Mouse (Mus musculus): Measurements from ENCODE around the gene Gsx1. TPM values are rescaled to one million over a fixed set of nuclear protein-coding genes. Genes with fewer than 3 reads are reported as not detected.

The Gsx1 gene
- polyA plus RNA-seq (2016; fragmentation: Nextera tagmentation; extraction: Ambion mirVana), result 8.9 and 16.9 TPM in 2 replicates

DNA sequence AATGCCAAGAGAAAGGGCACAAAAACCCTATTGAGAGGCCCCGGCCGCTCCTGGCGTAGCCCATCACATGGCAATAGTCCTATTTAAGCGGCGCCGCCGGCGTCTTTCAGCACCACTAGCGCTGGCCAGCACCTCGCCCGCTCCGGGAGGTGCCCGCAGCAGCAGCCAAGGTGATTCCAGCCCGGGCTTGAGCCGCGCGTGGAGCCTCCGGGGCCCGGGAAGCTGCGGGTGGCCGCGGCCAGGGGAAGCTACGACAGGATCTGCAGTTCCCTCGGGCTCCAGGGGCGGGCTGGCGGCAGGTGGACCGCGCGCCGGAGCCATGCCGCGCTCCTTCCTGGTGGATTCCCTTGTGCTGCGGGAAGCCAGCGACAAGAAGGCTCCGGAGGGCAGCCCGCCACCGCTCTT, at the start of gene Gsx1:
Gsx1 (plus strand) TSS at position 126 of the 405 bp plus-strand sequence.
- Histone ChIP-seq H3K4me3 (peak within 1 kb of the TSS; percentile 55), H3K4me1 (replicated peaks) (peaks cover 42% of the 10 kb centered on the region), H3K36me3 (no peaks in the 10 kb centered on the region), H3K9me3 (peaks cover 3% of the 10 kb centered on the region), H3K27ac (peak within 1 kb of the TSS; percentile 84), H3K27me3 (ENCODE audit: insufficient read depth, poor library complexity, severe bottlenecking) (peaks cover 99% of the 10 kb centered on the region)
- WGBS, result under 1% methylated on average over 37 of the region's 37 CpGs
- peak; percentile 82 for DNase-seq (ENCODE audit: low spot score)

DNA sequence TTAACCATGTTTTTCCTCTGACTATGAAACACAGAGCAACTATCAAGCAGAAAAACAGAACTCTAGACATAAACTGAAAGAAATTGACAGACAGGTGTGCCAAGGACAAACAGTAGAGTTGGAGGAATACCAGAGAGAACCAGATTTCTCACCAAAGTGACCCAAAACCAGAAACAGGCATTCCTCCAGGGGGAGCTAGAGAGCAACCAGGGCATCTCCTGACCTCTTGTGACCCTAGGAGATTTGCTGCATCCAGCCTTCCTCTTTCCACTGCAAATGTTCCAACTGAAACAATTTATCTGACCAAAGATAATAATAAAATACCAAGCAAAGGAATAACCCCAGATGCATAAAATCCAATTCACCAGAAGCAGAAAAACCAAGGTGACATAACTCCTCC, 41.2 kb upstream of the Gsx1 start:
- DNase-seq (ENCODE audit: low spot score), result no peak
- peaks cover 46% of the 10 kb centered on the region for H3K27me3 ChIP-seq (ENCODE audit: insufficient read depth, poor library complexity, severe bottlenecking)
- no peaks in the 10 kb centered on the region for H3K36me3 ChIP-seq
- no peak overlapping the region for H3K27ac ChIP-seq
- H3K9me3 ChIP-seq, result peaks cover 10% of the 10 kb centered on the region
- H3K4me1 ChIP-seq (replicated peaks), result peaks cover 3% of the 10 kb centered on the region; the same call in 1 of the 2 replicates
- no peak overlapping the region for H3K4me3 ChIP-seq

DNA sequence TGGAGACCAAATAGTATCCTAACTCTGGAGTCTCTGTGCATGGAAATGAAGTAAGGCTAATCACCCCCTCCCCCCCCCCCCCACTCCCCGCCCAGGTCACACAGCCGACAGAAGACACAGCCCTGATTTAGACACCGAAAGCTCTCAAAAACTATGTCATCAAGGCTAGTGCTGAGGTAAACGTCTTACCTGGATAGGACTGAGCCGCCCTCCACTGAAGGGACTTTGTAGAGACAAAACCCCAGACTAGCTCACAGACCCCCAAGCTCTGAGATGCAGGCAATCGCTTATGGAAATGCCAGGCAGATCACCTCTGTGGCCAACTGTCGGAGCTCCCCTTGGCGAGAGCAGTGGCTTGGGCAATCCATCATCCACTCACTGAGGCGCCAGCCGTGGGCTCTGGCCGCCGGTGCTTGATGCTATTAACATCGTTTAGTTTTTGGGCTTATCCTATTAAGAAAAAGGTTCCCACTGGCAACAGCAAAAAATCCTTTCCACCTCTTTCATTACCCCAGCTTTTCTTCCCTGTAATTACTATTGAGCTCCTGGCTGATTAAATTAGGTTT, 33.6 kb upstream of the Gsx1 start:
- DNase-seq (ENCODE audit: low spot score), result peak; percentile 56
- Histone ChIP-seq H3K27me3 (ENCODE audit: insufficient read depth, poor library complexity, severe bottlenecking) (peaks cover 86% of the 10 kb centered on the region), H3K4me1 (replicated peaks) (peaks cover 40% of the 10 kb centered on the region), H3K27ac (peak overlapping the region; percentile 73), H3K36me3 (no peaks in the 10 kb centered on the region), H3K4me3 (peak overlapping the region; percentile 35), H3K9me3 (no peaks in the 10 kb centered on the region)
- 6% methylated on average over 13 of the region's 13 CpGs for WGBS

DNA sequence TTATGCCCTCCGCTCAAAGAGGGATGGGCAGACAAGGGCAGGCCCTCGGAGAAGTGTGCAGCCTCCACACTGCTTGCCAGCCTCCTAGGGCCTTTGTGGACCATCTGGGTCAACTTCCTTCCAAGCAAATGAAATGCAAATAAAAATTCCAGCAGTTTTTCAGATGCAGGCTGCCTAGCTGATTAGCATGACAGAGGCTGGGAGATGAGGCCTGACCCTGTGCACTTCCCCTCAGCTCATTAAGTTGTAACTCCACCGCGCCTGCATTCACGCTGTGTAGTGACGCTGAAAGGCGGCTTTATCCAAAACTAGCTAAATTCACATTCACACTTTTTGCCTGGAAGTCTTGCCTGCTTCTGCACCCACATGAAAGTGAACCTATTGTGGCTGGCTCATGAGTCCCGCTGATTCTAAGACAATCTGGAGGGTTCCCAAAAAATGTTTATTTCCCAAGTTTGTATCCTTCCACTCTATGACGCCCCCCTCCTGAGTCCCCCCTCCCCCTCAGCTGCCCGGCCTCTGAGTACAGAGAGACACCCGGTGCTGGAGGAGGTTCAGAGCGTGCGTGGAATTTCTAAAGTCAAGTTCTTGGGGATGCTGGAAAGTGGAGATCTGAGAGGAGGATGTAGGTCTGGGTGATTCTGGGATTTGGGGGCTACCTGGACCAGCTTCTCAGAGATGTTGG, 32.9 kb upstream of the Gsx1 start:
- H3K4me3 ChIP-seq, result peak overlapping the region; percentile 35
- H3K36me3 ChIP-seq, result no peaks in the 10 kb centered on the region
- whole genome bisulfite sequencing, result 3% methylated on average over 13 of the region's 13 CpGs
- peaks cover 40% of the 10 kb centered on the region for H3K4me1 ChIP-seq (replicated peaks)
- no peaks in the 10 kb centered on the region for H3K9me3 ChIP-seq
- DNase-seq (ENCODE audit: low spot score), result peak; percentile 77
- peaks cover 92% of the 10 kb centered on the region for H3K27me3 ChIP-seq (ENCODE audit: insufficient read depth, poor library complexity, severe bottlenecking)
- H3K27ac ChIP-seq, result peak overlapping the region; percentile 73

DNA sequence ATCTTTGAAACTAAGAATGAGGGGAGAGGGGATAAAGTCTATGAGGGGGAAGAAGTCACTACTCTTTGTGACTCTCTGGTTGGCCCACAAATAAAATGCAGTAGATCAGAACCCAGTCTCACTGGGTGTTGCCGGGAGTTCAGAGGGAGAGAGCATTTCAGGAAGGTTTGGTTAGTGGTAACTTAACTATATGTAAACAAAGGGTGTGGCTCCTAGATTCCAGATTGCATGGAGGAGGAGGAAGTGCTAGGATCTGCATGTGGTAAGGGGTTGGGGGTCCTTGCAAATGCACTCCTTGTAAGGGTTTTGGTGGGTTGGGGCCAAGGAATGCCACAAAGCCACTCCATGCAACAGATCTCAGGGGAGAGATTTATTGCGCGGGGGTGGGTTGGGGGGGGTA, 32.1 kb upstream of the Gsx1 start:
- Histone ChIP-seq H3K4me1 (replicated peaks) (peaks cover 40% of the 10 kb centered on the region), H3K9me3 (no peaks in the 10 kb centered on the region), H3K27me3 (ENCODE audit: insufficient read depth, poor library complexity, severe bottlenecking) (peaks cover 92% of the 10 kb centered on the region), H3K4me3 (0 out of 2 replicates have a peak overlapping the region, but pooled peaks have one; percentile 35), H3K36me3 (no peaks in the 10 kb centered on the region), H3K27ac (peak overlapping the region; percentile 70)
- WGBS, result 39% methylated on average over 3 of the region's 3 CpGs
- no peak for DNase-seq (ENCODE audit: low spot score)

DNA sequence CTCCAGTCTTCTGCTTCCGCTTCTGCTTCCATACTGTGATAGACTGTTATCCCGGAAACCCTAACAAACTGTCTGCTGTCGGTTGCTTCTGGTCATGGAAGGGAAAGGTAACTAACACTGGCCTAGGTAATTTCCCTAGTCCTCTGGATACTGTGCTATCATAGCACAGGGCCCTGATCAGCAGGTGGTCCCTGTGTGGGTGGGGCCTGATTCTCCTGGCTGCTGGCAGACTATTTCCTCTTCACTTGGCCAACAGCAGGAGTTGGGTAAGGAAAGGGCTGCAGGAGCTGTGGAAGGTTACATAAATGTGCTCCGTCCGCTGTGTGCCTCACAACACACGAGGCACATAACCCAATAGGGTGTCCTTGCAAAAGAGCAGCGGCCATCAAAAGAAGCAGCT, 31.1 kb upstream of the Gsx1 start:
- WGBS, result 76% methylated on average over 7 of the region's 7 CpGs
- Histone ChIP-seq H3K27me3 (ENCODE audit: insufficient read depth, poor library complexity, severe bottlenecking) (peaks cover 87% of the 10 kb centered on the region), H3K36me3 (no peaks in the 10 kb centered on the region), H3K9me3 (no peaks in the 10 kb centered on the region), H3K4me1 (replicated peaks) (peaks cover 36% of the 10 kb centered on the region), H3K4me3 (no peak overlapping the region), H3K27ac (no peak overlapping the region)
- no peak for DNase-seq (ENCODE audit: low spot score)

DNA sequence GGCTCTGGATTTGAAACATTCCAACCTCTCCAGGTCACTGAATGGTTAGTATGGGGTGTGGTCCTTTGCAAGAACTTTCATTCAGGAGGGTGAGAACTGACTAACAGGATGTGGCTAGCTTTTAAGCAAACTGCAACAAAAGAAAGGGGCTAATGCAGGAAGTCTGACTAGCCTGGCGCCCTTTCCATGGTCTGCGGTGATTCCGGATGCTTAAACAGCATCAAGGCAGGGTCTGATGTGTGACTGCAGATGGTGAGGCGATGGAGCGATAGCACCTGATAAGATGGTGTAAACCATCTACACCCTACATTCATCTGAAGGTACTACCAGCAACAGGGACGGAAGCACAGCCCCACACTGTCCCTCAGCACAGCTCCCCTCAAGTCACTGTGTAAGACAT, 29.2 kb upstream of the Gsx1 start:
- Histone ChIP-seq H3K4me1 (replicated peaks) (peaks cover 26% of the 10 kb centered on the region), H3K27ac (no peak overlapping the region), H3K27me3 (ENCODE audit: insufficient read depth, poor library complexity, severe bottlenecking) (peaks cover 82% of the 10 kb centered on the region), H3K9me3 (no peaks in the 10 kb centered on the region), H3K36me3 (no peaks in the 10 kb centered on the region), H3K4me3 (no peak overlapping the region)
- DNase-seq (ENCODE audit: low spot score), result no peak
- 89% methylated on average over 6 of the region's 6 CpGs for WGBS

DNA sequence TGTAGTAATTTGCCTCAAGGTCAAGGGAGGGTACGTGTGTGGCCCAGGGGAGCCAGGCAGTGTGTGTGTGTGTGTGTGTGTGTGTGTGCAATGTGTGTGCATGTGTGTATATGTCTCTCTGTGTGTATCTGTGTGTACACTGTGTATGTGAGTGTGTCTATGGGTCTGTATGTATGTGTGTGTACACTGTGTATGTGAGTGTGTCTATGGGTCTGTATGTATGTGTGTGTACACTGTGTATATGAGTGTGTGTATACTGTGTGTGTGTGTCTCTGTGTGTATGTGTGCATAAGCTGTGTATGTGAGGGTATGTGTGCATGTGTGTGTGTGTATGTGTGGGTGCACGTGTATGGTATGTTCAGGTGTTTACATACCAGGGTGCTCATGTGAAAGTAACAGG, 28.7 kb upstream of the Gsx1 start:
- no peak overlapping the region for H3K27ac ChIP-seq
- DNase-seq (ENCODE audit: low spot score), result no peak
- H3K4me1 ChIP-seq (replicated peaks), result peaks cover 21% of the 10 kb centered on the region
- no peak overlapping the region for H3K4me3 ChIP-seq
- no peaks in the 10 kb centered on the region for H3K36me3 ChIP-seq
- WGBS, result 91% methylated on average over 2 of the region's 2 CpGs
- no peaks in the 10 kb centered on the region for H3K9me3 ChIP-seq
- H3K27me3 ChIP-seq (ENCODE audit: insufficient read depth, poor library complexity, severe bottlenecking), result peaks cover 78% of the 10 kb centered on the region

DNA sequence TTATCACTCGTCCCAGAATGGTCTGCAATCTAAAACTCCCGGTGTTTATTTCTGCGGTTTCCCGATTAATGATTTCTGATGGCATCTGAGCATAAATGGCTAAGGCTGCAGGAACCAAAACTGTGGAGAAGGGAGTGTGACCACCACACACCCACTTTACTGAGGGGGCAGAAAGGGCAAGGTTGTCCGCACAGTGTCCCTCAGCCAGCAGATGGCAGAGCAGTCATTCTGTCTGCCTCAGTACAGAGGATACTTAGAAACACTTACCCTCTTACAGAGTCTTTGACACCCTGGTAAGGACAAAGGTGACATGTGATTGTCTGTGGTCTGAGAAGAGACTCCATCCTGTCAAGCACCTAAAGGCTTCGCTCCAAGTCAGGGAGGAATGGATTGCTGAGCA, 23.4 kb upstream of the Gsx1 start:
- WGBS, result 86% methylated on average over 6 of the region's 6 CpGs
- no peaks in the 10 kb centered on the region for H3K4me1 ChIP-seq (replicated peaks)
- no peaks in the 10 kb centered on the region for H3K9me3 ChIP-seq
- H3K27me3 ChIP-seq (ENCODE audit: insufficient read depth, poor library complexity, severe bottlenecking), result peaks cover 45% of the 10 kb centered on the region
- H3K36me3 ChIP-seq, result no peaks in the 10 kb centered on the region
- H3K27ac ChIP-seq, result no peak overlapping the region
- H3K4me3 ChIP-seq, result no peak overlapping the region
- peak; percentile 7 for DNase-seq (ENCODE audit: low spot score)

DNA sequence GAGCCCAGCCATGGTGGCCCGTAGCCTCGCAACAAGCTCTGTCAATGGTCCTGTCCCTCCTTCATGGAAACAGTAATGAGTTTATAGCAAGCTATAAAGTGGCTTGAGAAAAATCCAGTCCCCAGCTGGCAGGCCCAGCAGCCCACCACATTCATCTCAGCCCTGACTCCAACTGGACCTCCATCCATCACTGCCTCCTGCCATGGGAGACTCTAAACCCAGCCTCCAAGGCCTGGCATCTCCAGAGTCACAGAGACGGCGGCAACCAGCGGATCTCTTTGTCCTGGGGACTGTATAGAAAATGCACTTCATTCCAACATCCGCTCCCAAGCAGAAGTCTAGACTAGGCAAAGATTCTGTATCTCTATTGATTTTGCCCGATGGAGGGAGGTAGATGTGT, 18.4 kb upstream of the Gsx1 start:
- Histone ChIP-seq H3K36me3 (no peaks in the 10 kb centered on the region), H3K4me3 (no peak overlapping the region), H3K4me1 (replicated peaks) (no peaks in the 10 kb centered on the region), H3K27ac (no peak overlapping the region), H3K27me3 (ENCODE audit: insufficient read depth, poor library complexity, severe bottlenecking) (peaks cover 16% of the 10 kb centered on the region), H3K9me3 (0 out of 2 replicates have a peak, but pooled peaks cover 2% of the 10 kb centered on the region)
- peak; percentile 6 for DNase-seq (ENCODE audit: low spot score)
- WGBS, result 78% methylated on average over 7 of the region's 7 CpGs

DNA sequence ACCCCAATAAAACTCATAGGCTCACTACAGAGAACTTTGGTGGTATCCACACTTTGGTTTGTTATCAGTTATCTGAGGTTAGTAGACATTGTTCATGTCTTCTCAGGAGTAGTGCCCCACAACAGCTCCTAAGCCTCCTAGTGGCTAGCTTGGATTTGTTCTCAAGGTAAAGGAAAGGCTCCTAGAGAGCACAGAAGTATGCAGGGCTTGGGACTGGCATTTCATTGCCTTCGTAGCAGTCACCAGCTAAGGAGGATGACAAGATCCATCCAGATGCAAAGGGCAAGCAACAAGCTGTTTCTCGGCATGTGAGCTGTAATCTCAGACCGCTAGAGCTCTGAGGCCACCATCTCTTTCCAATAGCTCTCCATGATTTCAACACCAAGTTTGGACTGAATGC, 14.4 kb upstream of the Gsx1 start:
- 84% methylated on average over 3 of the region's 3 CpGs for WGBS
- no peak overlapping the region for H3K27ac ChIP-seq

DNA sequence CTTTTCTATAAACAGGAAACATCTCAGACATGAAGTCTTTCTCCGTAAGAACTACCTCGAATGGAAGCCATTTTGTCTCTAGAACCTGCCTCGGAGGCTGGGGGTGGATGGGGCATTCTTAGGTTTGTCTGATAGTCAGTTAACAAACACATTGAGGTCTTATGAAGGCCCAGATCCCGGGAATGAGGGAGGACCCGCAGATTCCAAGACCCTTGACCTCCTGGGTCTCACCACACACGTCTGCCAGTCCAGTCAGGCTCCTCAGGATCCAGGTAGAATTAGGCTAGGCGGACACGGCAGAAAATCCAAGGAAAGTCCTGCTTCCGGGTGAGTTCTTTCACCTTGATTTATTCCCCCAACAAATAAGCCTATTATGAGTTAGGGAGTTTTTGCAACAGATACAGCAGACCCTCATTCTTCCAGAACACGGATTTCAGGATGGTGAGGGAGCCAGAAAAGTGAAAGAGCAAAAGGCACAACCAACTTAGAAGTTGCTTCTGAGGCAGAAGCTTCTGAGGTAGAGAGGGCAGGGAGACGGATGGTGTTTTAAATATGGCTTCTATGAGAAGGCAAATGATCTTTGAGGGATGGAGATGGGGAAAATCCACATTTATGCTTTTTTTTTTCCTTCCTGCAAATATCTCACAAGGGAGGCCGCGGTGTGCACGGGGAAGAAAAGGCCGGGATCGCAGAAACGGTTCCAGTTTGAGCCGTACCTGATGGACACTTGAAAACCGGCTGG, 3.2 kb upstream of the Gsx1 start:
- Histone ChIP-seq H3K36me3 (no peaks in the 10 kb centered on the region), H3K27me3 (ENCODE audit: insufficient read depth, poor library complexity, severe bottlenecking) (peaks cover 97% of the 10 kb centered on the region), H3K4me3 (peak overlapping the region; percentile 55), H3K27ac (peak overlapping the region; percentile 77), H3K4me1 (replicated peaks) (peaks cover 42% of the 10 kb centered on the region), H3K9me3 (peaks cover 13% of the 10 kb centered on the region)
- DNase-seq (ENCODE audit: low spot score), result peak; percentile 11
- 8% methylated on average over 18 of the region's 19 CpGs for whole genome bisulfite sequencing

More for the DNA sequence above, 14.4 kb upstream of the Gsx1 start:
- Histone ChIP-seq H3K36me3 (no peaks in the 10 kb centered on the region), H3K4me1 (replicated peaks) (no peaks in the 10 kb centered on the region), H3K27me3 (ENCODE audit: insufficient read depth, poor library complexity, severe bottlenecking) (peaks cover 18% of the 10 kb centered on the region), H3K4me3 (no peak overlapping the region), H3K9me3 (0 out of 2 replicates have a peak, but pooled peaks cover 2% of the 10 kb centered on the region)
- no peak for DNase-seq (ENCODE audit: low spot score)

DNA sequence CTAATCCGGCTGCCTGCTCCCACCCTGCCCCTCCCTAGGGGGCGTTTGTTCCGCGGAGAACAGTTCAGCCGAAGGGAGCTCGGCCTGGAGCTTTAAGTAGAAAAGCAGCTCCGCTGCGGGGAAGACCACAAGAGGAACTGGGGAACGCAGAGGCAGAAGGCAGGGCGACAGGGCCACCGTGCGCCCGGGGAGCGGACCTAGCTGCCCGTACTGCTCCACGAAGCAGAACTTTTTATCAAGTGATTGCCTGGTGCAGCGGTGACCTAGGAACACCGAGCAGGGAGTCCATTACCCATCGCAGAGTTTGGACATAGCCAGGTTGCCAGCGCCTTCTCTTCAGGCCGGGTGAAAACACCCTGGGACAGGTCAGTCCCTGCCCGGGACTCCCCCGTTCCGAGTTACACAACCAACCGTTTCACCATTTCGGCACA, 2.5 kb upstream of the Gsx1 start:
- peak; percentile 73 for DNase-seq (ENCODE audit: low spot score)
- Histone ChIP-seq H3K4me3 (peak overlapping the region; percentile 55), H3K27ac (peak overlapping the region; percentile 77), H3K9me3 (peaks cover 13% of the 10 kb centered on the region), H3K4me1 (replicated peaks) (peaks cover 42% of the 10 kb centered on the region), H3K27me3 (ENCODE audit: insufficient read depth, poor library complexity, severe bottlenecking) (peaks cover 99% of the 10 kb centered on the region), H3K36me3 (no peaks in the 10 kb centered on the region)
- under 1% methylated on average over 26 of the region's 26 CpGs for WGBS

Measured in hindbrain, embryonic 10.5 days (tissue).